Mouse (Mus musculus) kidney, embryonic 14.5 days (tissue): Measurements from ENCODE around the gene Qdpr. TPM values are rescaled to one million over a fixed set of nuclear protein-coding genes. Genes with fewer than 3 reads are reported as not detected.
"Not testable (repeated sequence)": the region's sequence is repeated elsewhere in the genome, so short reads cannot be mapped to it uniquely, and the experiment has no call there.

ENCODE experiments used
- ATAC-seq: fragments of 200-750 bp; cut with Nextera tagmentation; 2 replicates; pipeline ENCODE4 v1.8.0; 2017; ENCODE audit warnings: moderate number of reproducible peaks, mild to moderate bottlenecking, moderate TSS enrichment, moderate library complexity; ENCODE audit not compliant: low FRiP score, low TSS enrichment
- H3K27ac ChIP-seq: fragments of 300-500 bp; sonication (generic); 2 replicates; pipeline ENCODE4 v1.5.1; 2014; ENCODE audit warnings: low read depth, mild to moderate bottlenecking, low read length, moderate library complexity, mixed read lengths
- H3K27me3 ChIP-seq: fragments of 300-500 bp; sonication (generic); 2 replicates; pipeline ENCODE4 v1.6.1; 2014; ENCODE audit warnings: mild to moderate bottlenecking, low read length; ENCODE audit not compliant: control insufficient read depth, insufficient read depth
- H3K36me3 ChIP-seq: fragments of 300-500 bp; sonication (generic); 2 replicates; pipeline ENCODE4 v1.6.1; 2014; ENCODE audit warnings: low read length, mixed read lengths; ENCODE audit not compliant: control insufficient read depth, insufficient read depth
- H3K4me1 ChIP-seq: fragments of 300-500 bp; sonication (generic); 2 replicates; pipeline ENCODE4 v1.6.1; 2014; ENCODE audit warnings: low read length, mixed read lengths; ENCODE audit not compliant: control insufficient read depth, insufficient read depth
- H3K4me2 ChIP-seq: fragments of 300-500 bp; sonication (generic); replicated peaks from 2 replicates; pipeline ENCODE4 v1.6.1; 2014; ENCODE audit warnings: low read depth, mild to moderate bottlenecking, low read length
- H3K4me3 ChIP-seq: fragments of 300-500 bp; sonication (generic); 2 replicates; pipeline ENCODE4 v1.5.1; 2014; ENCODE audit warnings: mild to moderate bottlenecking, low read length
- H3K9ac ChIP-seq: fragments of 300-500 bp; sonication (generic); 2 replicates; pipeline ENCODE4 v1.6.1; 2014; ENCODE audit warnings: low read depth, mild to moderate bottlenecking, low read length, moderate library complexity
- H3K9me3 ChIP-seq: fragments of 300-500 bp; sonication (generic); 2 replicates; pipeline ENCODE4 v1.6.1; 2016; ENCODE audit warnings: low read length; ENCODE audit not compliant: control insufficient read depth
- WGBS: fragments of 180-500 bp; shearing (Covaris S2); extraction: QIAGEN DNeasy Blood & Tissue Kit; methylation state at CpG from one replicate; pipeline ENCODE4 v1.1.7; 2014; 5-methylcytosine and 5-hydroxymethylcytosine counted together
- polyA plus RNA-seq: library from polyadenylated mRNA; unstranded; fragments of >200 nt; fragmentation: Nextera tagmentation; extraction: Ambion mirVana; gene quantifications from 2 replicates; pipeline ENCODE4 v1.2.1, GENCODE M21; 2014

Gene Qdpr
- polyA plus RNA-seq, 1 experiment from 2014 or later = 146 TPM

- H3K4me1 ChIP-seq = no peaks in the 10 kb centered on the region
- no peak overlapping the region for H3K9ac ChIP-seq
- peaks cover 34% of the 10 kb centered on the region; the same call in 1 of the 2 replicates for H3K36me3 ChIP-seq
- no peak overlapping the region for H3K4me2 ChIP-seq
- 83% methylated on average over 3 of the region's 3 CpGs for WGBS
- no peak overlapping the region for H3K27ac ChIP-seq
- H3K27me3 ChIP-seq = no peaks in the 10 kb centered on the region
- no peak for ATAC-seq
- H3K9me3 ChIP-seq = no peaks in the 10 kb centered on the region
- no peak overlapping the region for H3K4me3 ChIP-seq
These were observed 8.9 kb downstream of the Qdpr start for GRCm38 (mm10) chr5:45441124-45441523.

GRCm38 (mm10) chr5:45438301-45438700 lies 11.7 kb downstream of the Qdpr start:
- Histone ChIP-seq H3K4me1 (no peaks in the 10 kb centered on the region), H3K36me3 (peaks cover 39% of the 10 kb centered on the region; the same call in 1 of the 2 replicates)
- 88% methylated on average over 8 of the region's 8 CpGs for WGBS

GRCm38 (mm10) chr5:45437826-45438225 lies 12.2 kb downstream of the Qdpr start:
- Histone ChIP-seq H3K27ac (no peak overlapping the region), H3K4me1 (no peaks in the 10 kb centered on the region), H3K36me3 (peaks cover 39% of the 10 kb centered on the region; the same call in 1 of the 2 replicates), H3K9me3 (no peaks in the 10 kb centered on the region), H3K27me3 (no peaks in the 10 kb centered on the region), H3K4me3 (no peak overlapping the region), H3K4me2 (no peak overlapping the region), H3K9ac (no peak overlapping the region)
- WGBS = 86% methylated on average over 4 of the region's 4 CpGs
- no peak for ATAC-seq

More at GRCm38 (mm10) chr5:45438301-45438700, 11.7 kb downstream of the Qdpr start:
- Histone ChIP-seq H3K4me2 (no peak overlapping the region), H3K27me3 (no peaks in the 10 kb centered on the region), H3K9ac (no peak overlapping the region), H3K4me3 (no peak overlapping the region), H3K27ac (no peak overlapping the region), H3K9me3 (no peaks in the 10 kb centered on the region)
- no peak for ATAC-seq

GRCm38 (mm10) chr5:45435967-45436950 lies 13.8 kb downstream of the Qdpr start:
- Histone ChIP-seq H3K9ac (no peak overlapping the region), H3K9me3 (no peaks in the 10 kb centered on the region), H3K27ac (no peak overlapping the region), H3K4me1 (no peaks in the 10 kb centered on the region), H3K4me2 (no peak overlapping the region), H3K4me3 (no peak overlapping the region), H3K36me3 (peaks cover 37% of the 10 kb centered on the region; the same call in 1 of the 2 replicates), H3K27me3 (no peaks in the 10 kb centered on the region)
- WGBS = 88% methylated on average over 14 of the region's 14 CpGs
- no peak for ATAC-seq

GRCm38 (mm10) chr5:45427891-45428290 lies 22.1 kb downstream of the Qdpr start:
- Histone ChIP-seq H3K4me1 (no peaks in the 10 kb centered on the region), H3K9me3 (no peaks in the 10 kb centered on the region), H3K27me3 (no peaks in the 10 kb centered on the region), H3K9ac (no peak overlapping the region), H3K36me3 (no peaks in the 10 kb centered on the region), H3K4me2 (no peak overlapping the region), H3K27ac (no peak overlapping the region), H3K4me3 (no peak overlapping the region)
- WGBS = 91% methylated on average over 7 of the region's 7 CpGs
- ATAC-seq = no peak

- no peak for ATAC-seq
- Histone ChIP-seq H3K4me1 (no peaks in the 10 kb centered on the region), H3K27ac (no peak overlapping the region), H3K4me3 (no peak overlapping the region), H3K27me3 (no peaks in the 10 kb centered on the region), H3K9me3 (no peaks in the 10 kb centered on the region), H3K4me2 (no peak overlapping the region), H3K36me3 (no peaks in the 10 kb centered on the region), H3K9ac (no peak overlapping the region)
- WGBS = 74% methylated on average over 1 of the region's 1 CpGs
These were observed 23.5 kb downstream of the Qdpr start for GRCm38 (mm10) chr5:45426416-45427034.

GRCm38 (mm10) chr5:45425771-45426170 lies 24.3 kb downstream of the Qdpr start:
- not testable (repeated sequence) for H3K36me3 ChIP-seq, H3K4me1 ChIP-seq, H3K27me3 ChIP-seq, H3K27ac ChIP-seq, H3K4me3 ChIP-seq, H3K9ac ChIP-seq, ATAC-seq, H3K4me2 ChIP-seq, H3K9me3 ChIP-seq
- WGBS = 76% methylated on average over 1 of the region's 1 CpGs

GRCm38 (mm10) chr5:45424021-45424886 lies 25.8 kb downstream of the Qdpr start:
- 39% methylated on average over 8 of the region's 8 CpGs for WGBS

More at GRCm38 (mm10) chr5:45424021-45424886, 25.8 kb downstream of the Qdpr start:
- Histone ChIP-seq H3K4me1 (no peaks in the 10 kb centered on the region), H3K9me3 (no peaks in the 10 kb centered on the region), H3K27me3 (no peaks in the 10 kb centered on the region), H3K36me3 (no peaks in the 10 kb centered on the region), H3K27ac (no peak overlapping the region), H3K9ac (no peak overlapping the region), H3K4me2 (no peak overlapping the region), H3K4me3 (no peak overlapping the region)
- peak; percentile 82; the same call in 1 of the 2 replicates for ATAC-seq
